Mouse (Mus musculus): ENCODE measurements around the gene Jade2.
A peak's percentile ranks its signal among the peaks of the same experiment; 100 is the strongest.

The Jade2 gene

DNA sequence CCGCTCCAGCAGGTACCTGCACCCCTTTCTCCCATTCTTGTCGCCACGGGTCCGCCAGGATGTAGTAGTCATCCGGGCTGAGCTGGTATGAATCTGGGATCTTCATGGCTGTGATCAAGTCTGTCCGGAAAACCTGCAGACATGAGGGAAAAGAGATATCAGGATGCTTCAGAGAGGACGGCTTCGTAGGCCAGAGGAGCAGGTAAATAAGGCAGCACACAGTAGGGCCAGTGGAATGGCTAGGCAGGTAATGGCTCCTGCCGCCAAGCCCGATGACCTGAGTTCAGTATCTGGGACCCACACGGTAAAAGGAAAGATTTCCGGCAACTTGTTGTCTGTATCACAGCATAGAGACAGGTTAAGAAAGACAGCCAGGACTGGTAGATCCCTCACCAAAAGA is 21.9 kb downstream of the Jade2 start:
- no peak for DNase-seq (ENCODE audit: extremely low spot score, low spot score)

DNA sequence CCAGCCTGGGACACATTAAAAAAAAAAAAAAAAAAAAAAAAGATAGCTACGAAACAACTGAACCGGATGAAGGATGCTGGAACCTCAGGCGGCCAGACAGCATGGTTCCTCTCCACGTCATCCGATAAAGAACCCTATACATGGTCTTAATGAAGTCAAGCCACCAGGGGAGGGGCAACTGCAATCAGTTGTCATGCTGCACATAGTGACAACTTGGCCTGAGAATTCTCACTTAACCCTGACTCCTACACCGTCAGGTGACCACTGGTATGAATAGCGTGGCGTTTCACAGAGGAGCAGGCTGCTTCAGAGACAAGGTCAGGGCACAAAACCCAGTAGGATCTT is 23.4 kb downstream of the Jade2 start:
- no peak for DNase-seq (ENCODE audit: extremely low spot score, low spot score)

DNA sequence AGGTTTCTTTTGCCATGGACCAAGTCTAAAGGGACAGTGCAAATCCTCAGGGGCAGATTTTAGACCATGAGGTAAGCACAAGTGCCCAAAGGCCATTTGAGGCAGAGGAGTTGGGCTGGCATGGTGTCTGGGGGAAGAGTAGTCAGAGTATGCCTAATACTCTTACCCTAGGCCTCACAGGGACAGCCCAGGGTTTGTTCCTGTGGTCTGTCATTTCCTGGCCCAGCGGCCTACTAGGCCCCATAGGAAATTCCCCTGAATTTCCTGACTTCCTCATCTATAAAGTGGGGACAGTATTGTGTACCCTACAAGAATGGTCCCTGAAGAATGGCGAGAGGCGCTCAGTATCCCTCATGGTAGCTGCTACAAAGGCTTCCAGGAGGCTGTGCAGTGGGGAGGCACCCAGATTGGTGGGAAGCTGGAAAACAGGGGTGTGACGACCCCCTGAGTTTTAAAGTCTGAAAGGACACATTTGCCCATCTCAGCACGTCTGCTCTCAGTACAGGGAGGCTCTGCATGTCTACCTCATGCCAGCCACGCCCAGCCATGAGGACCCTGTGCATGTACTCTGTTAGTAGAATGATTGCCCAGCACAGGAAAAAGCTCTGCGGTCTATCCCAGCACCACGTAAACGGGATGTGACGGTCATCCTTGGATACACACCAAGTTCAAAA is 23.9 kb downstream of the Jade2 start:
- no peak for DNase-seq (ENCODE audit: extremely low spot score, low spot score)

DNA sequence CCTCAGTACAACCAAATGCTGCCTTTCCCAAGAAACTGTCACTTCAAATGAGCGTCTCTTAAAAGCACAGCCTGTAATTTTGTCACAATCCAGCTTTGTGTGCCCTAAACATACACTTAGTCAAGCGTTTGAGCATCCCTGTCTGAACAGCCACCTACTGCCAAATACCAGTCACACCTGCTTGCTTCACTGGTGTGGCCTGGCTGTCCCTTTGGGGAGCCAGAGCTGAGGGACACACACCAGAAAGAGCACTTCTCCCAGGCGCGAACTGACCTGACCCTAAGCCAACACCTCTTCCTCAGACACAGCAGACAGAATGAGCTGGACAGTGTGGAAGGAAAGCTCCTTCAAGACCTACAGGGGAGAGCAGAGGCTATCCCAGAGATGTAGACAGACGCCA is 24.5 kb downstream of the Jade2 start:
- DNase-seq (ENCODE audit: extremely low spot score, low spot score): no peak

DNA sequence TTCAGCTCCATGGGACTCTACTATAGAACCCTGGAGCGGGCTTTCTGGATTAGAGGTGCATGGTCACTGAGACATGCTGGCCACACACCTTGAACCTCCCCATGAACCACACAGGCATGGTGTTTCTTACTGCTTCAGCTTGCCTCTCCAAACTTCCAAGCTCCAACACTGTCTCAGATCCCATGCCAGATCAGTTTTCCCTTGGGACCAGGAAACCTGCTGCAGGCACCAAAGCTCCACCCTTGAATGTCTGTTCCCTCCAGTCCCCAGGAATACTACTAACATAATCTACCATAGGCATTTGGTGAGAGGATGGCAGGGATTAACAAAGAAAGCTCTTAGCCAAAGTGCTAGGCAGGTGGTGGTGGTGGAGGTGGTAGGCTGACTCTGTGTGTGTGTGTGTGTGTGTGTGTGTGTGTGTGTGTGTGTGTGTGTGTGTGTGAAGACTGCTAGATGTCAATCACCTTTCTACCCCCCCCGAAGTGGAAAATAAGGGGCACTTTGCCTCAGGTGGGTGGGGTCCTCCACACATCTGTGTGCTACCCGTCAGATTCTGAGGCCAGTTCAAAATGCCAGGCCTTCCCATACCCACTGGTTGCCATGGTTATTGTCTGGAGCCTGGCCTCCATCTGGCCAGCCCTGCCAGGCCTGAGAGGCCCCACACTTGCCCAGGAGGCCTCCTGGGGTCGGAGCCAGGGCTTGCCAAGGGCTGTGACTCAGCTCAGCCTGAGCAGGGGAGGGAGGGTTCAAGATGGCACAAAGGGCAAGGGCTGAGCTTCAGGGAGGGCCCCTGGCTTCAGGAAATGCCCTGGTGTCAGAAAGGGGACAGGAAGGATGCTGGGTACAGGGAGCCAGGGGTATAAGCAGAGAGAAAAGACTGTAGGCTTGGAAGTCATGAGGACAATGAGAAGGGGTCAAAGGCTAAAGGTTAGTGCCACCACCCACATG is 25.2 kb downstream of the Jade2 start:
- no peak for DNase-seq (ENCODE audit: extremely low spot score, low spot score)

DNA sequence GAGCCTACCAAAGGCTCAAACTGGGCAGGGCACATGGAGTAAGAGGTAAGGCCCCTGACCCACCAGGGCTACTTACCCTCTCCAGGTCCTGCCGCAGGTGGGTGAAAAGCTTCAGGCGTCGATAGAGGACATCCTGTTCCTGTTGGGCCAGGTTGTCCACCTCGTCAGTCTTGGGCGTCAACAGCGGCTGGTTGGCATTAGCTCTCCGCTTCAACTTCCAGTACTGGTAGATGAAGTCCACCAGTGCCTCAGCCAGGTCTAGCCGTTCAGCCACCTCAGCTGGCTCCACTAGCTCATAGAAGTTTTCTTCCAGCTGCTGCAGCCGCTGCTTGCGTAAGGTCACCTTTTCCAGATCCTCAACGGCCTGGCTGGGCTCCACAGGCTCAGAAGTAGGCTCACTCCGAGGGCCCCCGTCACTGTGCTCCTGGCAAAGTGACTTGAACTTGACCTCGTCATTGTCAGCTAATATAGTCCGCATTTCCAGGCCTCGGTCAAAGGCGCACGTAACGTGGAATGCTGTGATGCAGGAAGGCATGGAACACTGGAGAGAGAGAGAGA is 32.5 kb downstream of the Jade2 start:
- DNase-seq (ENCODE audit: extremely low spot score, low spot score): no peak

DNA sequence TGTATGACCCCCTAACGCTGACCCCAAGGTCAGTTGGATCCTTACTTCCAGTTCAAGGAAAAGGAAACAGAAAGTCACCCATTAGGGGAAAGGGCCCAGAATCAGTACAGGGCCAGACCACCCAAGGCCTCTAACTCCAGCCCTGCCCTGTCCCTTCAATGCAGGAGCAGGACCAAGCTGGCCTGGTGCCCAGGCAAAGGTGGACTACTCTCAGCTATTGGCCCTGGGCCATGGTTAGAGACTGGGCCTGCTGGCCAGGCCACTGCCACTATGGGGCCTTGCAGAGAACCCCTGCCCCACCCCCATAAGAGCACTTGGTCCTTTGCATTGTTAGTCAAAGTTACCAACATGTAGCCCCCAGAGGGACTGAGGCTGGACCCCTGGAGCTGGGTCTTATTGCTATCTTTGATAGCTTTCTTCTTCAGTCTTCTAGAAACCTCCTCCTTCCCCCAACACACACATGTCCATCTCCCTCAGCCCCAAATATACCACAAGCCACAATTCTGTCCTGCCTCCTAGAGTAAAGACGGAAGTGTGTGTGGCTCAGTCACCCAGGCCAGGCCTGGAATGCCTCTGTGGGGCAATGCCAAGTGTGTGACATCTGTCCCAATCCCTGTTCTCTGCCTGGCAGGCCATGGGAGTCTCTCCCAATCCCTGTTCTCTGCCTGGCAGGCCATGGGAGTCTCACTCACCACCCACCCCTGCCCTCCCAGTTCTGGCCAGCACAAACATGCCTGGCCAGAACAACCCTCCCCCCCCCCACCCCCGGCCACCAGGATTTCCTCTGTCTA is 33.3 kb downstream of the Jade2 start:
- no peak for DNase-seq (ENCODE audit: extremely low spot score, low spot score)

DNA sequence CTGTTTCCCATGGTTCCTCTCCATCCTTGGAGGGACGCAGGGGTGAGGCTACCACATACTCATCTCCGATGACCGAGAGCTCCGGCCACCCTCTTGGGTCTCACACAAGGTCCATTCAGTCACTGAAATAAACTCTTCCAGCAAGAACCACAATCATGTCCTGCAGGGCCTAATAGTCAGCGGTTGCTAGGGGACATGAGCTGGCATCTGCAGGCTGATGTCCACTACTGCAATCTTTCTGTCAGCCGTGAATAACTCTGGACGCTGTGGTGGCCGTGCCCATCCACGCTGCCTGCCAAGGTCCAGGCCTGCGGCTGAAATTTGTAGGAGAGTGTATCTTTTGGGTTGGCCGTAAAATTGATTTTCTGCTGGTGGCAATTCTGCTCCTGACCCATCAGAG is 34.2 kb downstream of the Jade2 start:
- no peak for DNase-seq (ENCODE audit: extremely low spot score, low spot score)

DNA sequence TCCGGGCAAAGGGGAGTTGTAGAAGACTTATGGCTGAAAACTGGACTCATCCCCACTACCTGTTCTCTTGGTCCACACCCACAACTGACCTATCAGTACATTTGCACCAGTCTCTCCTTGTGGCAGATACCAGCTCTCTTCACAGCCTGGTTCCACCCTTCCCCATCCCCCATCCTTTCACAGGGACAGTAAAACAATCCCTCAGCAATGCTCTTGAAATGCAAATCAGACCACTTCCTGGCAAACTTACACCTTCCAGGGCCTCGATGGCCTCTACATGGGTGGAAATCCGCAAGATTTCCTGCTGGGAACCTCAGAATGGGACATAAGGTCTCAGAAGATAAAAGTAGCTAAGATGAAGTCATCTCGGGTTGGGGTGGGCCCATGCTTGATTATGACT is 34.7 kb downstream of the Jade2 start:
- no peak for DNase-seq (ENCODE audit: extremely low spot score, low spot score)

DNA sequence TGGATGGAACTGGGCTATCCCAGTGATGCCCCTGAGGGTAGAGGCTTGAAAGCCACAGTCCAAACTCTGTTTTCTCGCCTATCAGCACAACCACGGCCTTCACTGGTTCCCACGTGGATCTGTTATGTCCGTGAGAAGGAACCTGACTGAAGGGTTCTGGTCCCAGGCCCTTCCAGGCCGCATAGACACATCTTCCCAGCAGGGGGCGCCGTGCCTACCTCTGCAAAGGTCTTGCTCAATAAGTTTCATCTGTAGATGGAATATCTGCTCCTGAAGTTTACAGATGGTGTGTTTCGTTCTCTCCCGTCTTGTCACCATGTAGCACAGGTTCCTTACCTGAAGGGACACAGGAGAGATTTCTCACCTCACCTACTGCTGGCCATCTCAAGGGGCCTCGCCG is 36.6 kb downstream of the Jade2 start:
- peak; percentile 72 for DNase-seq (ENCODE audit: extremely low spot score, low spot score)

DNA sequence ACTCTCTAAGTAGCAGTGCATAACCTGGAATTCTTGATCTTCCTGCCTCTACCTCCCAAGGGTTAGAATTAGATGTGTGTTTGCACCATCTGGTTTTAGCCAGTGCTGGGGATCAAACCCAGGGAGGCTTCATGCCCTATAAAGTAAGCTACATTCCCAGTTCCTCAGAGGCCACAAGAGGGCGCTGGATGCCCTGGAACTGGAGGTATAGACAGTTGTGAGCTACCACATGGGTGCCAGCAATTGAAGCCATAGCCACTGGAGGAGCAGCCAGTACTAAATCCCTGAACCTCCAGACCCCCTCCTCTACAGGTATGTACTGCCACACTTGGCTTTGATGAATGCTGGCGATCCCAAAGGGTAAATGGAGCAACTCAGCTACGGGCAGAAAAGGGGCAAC is 37.5 kb downstream of the Jade2 start:
- no peak for DNase-seq (ENCODE audit: extremely low spot score, low spot score)

DNA sequence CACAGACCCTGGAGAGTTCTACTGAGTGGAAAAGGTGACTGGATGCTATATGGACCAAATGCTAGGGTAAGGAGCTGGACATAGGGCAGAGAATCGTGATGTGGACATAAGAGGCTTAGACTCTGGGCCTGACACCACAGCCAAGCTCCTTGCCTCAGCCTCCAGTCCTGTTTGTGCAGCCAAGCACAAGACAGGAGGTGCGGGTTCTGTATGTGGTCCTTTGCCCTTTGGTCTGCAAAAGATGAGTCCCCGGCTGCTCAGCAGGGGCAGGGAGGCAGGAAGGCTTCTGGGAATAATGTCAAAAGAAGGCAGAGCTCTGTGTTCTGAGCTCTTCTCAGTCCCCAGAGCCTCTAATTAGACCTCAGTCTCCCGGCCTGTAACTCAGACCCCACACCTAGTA is 38.6 kb downstream of the Jade2 start:
- no peak for DNase-seq (ENCODE audit: extremely low spot score, low spot score)

DNA sequence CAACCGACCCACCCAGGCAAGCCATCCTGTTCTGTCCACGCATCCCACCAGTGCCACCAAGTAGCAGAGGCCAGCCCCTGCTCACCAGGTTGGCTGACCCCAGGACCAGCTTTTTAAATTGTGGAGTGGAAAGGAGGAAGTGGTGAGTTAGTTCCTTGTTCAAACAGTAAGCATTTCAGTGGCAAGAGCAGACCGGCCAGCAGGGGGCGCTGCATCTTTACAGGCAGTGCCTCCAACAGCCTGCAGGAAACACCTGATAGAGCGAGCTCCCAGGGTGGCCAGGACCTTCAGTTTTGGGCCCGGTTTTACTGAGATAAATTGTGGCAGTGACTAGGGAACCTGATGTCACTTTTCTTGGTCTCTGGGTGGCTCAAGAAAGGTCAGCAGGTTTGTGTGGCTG is 39.7 kb downstream of the Jade2 start:
- DNase-seq (ENCODE audit: extremely low spot score, low spot score): peak; percentile 90

DNA sequence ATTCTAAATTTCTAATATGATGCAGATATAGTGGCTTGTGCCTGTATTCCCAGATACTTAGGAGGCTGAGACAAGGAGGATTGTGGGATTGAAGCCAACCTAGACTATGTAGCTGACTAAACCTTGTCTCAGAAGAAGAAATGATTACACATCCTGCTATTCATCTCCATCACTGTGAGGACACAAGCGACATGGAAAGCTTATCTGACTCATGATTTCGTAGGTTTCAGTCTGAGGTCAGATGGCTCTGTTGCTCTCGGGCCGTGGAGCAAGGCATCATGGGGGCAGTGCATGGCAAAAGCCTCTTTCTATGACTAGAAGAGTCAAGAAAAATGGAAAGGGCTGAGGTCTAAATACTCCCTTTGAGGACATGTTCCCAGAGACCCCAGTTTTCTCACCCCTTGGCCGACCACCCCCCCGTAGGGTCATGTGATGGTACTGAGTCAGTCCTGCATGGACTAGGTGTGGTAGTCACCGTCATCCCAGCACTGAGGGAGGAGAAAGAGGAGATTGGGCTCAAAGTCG is 45.4 kb downstream of the Jade2 start:
- DNase-seq (ENCODE audit: extremely low spot score, low spot score): no peak

DNA sequence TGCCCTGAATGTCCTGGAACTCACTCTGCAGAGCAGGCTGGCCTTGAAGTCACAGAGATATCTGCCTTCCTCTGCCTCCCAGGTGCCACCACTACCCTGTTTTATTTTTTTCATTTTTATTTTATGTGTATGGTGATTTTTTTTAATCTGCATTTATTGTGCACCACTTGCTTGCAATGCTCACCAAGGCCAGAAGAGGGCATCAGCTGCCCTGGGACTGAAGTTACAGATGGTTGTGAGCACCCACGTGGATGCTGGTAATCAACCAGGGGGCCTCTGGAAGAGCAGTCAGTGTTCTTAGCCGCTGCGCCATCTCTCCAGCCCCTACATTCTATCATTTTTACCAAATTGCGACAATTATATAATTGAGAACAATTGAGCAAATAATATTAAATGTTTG is 46.2 kb downstream of the Jade2 start:
- no peak for DNase-seq (ENCODE audit: extremely low spot score, low spot score)

DNA sequence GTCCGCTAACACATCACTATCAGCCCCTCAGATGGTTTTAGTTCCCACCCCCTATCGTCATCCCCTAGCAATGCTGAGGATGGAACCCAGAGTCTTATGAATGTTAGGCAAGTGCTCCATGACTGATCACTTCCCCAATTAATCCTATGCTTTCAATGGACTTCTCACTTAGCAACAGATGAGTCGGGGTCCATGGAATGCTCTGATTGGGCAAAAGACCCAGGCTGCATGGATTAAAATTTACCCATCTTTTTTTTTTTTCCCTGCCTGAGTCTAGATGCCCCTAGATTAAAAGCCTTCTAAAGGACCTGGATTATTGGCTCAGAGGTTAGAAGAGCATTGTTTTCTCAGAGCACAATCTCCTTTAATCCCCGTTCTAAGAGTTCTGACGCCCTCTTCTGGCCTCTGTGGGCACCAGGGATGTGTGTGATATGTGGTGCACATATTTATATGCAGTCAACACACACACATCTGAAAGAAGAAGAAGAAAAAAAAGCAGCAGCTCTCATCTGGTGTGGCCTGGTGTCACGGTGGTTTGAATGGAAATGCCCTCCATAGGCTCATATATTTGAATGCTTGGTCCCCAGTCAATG is 47.7 kb downstream of the Jade2 start:
- no peak for DNase-seq (ENCODE audit: extremely low spot score, low spot score)

DNA sequence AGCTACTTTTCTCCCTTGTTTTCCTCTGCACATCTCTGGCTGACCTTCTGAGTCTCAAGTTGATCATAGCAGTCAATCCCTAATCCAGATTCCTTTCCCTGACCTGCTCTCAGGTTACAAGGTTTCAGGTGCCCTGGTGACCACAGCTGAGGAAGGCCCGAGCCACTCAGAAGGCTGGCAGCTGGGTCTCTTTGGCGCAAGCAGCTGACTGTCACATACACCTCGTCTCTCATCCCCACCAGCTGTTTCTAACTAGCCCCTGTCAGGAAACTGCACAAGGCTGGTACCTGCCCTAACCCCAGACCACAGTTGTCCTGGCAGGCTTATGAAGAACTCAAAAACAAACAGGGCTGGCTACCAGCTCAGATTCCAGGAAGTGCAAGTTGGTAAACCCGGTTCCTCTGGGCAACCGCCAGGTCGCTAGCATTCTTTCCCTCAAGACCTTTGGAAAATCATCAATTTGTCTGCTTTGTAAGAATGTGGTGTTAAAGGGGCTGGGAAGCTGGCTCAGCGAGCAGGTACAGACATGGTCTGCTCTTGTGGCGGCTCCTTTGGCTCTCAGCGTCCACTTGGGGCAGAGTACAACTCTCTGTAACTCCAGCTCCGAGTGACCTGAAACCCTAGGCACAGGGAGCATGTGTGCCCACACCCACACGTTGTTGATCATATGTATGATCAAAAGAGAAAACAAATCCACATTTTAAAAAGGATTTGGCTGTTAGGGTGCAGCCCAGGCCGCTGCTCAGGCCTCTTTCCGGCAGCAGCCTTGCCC is 50.2 kb downstream of the Jade2 start:
- DNase-seq (ENCODE audit: extremely low spot score, low spot score): no peak

DNA sequence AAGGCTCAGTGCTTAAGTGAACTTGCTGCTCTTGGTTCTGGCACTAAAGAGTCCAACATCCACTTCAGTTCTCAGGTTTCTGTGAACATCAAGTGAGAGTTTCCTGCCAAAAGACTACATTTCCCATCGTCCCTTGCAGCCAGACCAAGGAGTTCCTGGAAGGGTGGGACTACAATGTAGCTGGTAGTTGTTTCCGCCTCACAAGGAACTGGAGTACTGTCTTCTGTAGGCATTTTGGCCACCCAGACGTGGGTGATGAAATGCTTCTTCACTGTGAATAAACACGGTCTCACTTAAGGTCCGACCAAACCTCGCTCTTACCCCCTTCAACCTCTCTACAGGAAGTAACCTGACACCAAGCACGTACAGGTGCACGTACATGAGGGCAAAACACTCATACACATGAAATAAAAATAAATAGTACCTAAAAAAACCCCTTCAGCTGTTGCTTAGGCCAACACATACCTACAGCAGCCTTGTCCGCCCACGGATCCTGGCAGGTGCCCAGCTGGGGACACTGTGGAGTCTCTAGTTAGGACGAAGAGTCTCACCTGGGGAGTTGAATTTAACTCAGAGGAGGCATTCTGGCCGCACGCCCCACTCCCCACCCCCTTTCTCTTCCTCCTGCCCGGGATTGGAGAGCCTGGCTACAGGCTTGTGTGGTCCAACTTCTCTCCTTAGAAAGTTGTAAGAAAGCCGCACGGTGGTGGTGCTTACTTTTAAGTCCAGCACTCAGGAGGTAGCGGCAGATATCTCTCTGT is 52.1 kb downstream of the Jade2 start:
- DNase-seq (ENCODE audit: extremely low spot score, low spot score): peak; percentile 43

DNA sequence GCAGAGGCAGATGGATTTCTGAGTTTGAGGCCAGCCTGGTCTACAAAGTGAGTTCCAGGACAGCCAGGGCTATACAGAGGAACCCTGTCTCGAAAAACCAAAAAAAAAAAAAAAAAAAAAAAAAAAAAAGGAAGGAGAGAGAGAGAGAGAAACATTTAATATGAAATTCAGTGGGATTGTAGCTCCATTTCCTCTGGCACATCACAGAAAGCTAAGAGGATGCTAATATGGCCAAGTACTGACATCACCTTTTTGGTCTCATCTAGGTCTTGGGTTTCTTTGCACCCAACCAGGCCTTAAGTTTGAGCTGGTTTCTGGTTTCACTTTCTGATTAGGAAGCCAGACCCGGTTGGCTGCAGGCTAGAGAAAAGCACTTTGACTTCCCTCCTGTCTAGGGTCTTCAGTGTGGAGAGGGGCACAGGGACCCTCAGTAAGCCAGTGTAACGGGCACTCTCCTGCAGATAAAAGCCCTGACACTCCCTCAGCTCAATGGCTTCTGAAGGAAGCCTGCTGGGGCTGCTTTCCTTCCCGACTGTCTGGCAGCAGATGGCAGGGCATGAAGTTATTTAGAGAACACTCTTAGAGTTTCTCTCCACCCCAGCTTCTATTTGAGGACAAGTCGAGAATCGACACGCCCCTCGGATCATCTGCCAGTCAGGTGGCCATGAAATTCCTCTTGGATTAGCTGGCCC is 56.7 kb downstream of the Jade2 start:
- DNase-seq (ENCODE audit: extremely low spot score, low spot score): no peak
